Mouse (Mus musculus): ENCODE measurements at regions not wholly inside any gene's neighbourhood (a gene's known extent, or its start where the extent isn't known, plus 50 kb on each side); places are given as distances from the start of the nearest gene placed in this dataset.

DNA sequence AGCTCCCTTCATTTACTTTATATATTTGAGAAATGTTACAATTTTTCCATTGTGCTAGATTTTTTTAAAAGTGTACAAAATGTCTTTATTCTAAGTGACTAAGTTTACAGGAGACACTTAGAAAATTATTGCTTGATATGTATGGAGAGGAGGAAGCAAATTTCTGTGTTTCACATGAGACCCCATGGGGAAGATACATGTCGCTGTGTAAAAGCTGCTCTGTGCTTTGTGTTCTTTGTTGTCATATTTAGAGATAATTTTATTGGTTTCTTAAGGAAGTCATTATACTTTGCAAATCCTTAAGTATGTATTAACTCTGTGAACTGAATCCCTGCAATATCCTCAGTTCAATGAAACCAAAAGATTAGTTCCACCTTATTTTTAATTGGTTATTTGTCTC is 406.0 kb upstream of the 1700003H04Rik start:
- Histone ChIP-seq H3K36me3 (ENCODE audit: insufficient read depth, low read length) (no peaks in the 10 kb centered on the region), H3K9me3 (ENCODE audit: low read length) (no peaks in the 10 kb centered on the region), H3K4me2 (ENCODE audit: low read depth, low read length, poor library complexity, severe bottlenecking) (no peak overlapping the region), H3K4me1 (ENCODE audit: insufficient read depth, low read length) (peaks cover 2% of the 10 kb centered on the region; the same call in 1 of the 2 replicates), H3K27me3 (ENCODE audit: insufficient read depth, low read length) (no peaks in the 10 kb centered on the region), H3K27ac (ENCODE audit: low read depth, low read length) (no peak overlapping the region), H3K4me3 (ENCODE audit: low read depth, low read length) (no peak overlapping the region), H3K9ac (replicated peaks; ENCODE audit: low read length, poor library complexity, severe bottlenecking) (no peak overlapping the region)
- TF ChIP-seq CTCF (IDR thresholded peaks at IDR 0.05) = no peak
- WGBS = 21% methylated on average over 1 of the region's 1 CpGs
- ATAC-seq (ENCODE audit: low FRiP score) (no peak), DNase-seq (ENCODE audit: low spot score) (no peak)

GRCm38 (mm10) chr3:124986515-124986914 is 405.6 kb upstream of the 1700003H04Rik start:
- WGBS = 26% methylated on average over 3 of the region's 3 CpGs
- H3K36me3 ChIP-seq (ENCODE audit: insufficient read depth, low read length) = no peaks in the 10 kb centered on the region
- no peaks in the 10 kb centered on the region for H3K9me3 ChIP-seq (ENCODE audit: low read length)
- no peak overlapping the region for H3K4me2 ChIP-seq (ENCODE audit: low read depth, low read length, poor library complexity, severe bottlenecking)
- H3K4me3 ChIP-seq (ENCODE audit: low read depth, low read length) = no peak overlapping the region
- H3K27me3 ChIP-seq (ENCODE audit: insufficient read depth, low read length) = no peaks in the 10 kb centered on the region
- peaks cover 2% of the 10 kb centered on the region; the same call in 1 of the 2 replicates for H3K4me1 ChIP-seq (ENCODE audit: insufficient read depth, low read length)
- ATAC-seq (ENCODE audit: low FRiP score) = no peak
- H3K27ac ChIP-seq (ENCODE audit: low read depth, low read length) = no peak overlapping the region
- H3K9ac ChIP-seq (replicated peaks; ENCODE audit: low read length, poor library complexity, severe bottlenecking) = no peak overlapping the region
- DNase-seq (ENCODE audit: low spot score) = peak; percentile 2
- TF ChIP-seq CTCF (IDR thresholded peaks at IDR 0.05) = no peak

DNA sequence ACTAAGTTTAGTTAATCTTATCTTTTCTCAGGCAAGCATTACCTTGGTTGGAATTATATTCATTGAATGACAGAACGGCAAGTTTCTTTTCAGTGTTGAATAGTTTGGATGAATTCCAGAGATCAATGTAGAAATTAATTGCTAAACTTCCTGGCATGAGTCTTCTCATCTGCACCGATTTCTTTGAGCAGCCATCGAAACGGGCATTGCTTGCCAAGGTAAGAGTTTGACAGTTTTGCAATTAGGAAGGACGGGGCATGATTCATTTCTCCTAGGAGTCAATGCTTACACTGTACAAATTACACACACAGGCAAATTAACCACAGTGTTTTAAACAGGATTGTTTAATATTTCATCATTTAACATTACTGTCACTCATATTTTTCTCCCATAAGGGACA is 404.5 kb upstream of the 1700003H04Rik start:
- DNase-seq (ENCODE audit: low spot score) = peak; percentile 7
- Histone ChIP-seq H3K36me3 (ENCODE audit: insufficient read depth, low read length) (no peaks in the 10 kb centered on the region), H3K9me3 (ENCODE audit: low read length) (no peaks in the 10 kb centered on the region), H3K9ac (replicated peaks; ENCODE audit: low read length, poor library complexity, severe bottlenecking) (no peak overlapping the region), H3K4me1 (ENCODE audit: insufficient read depth, low read length) (peaks cover 2% of the 10 kb centered on the region; the same call in 1 of the 2 replicates), H3K4me3 (ENCODE audit: low read depth, low read length) (no peak overlapping the region), H3K4me2 (ENCODE audit: low read depth, low read length, poor library complexity, severe bottlenecking) (no peak overlapping the region), H3K27ac (ENCODE audit: low read depth, low read length) (no peak overlapping the region), H3K27me3 (ENCODE audit: insufficient read depth, low read length) (no peaks in the 10 kb centered on the region)
- no peak for TF ChIP-seq CTCF (IDR thresholded peaks at IDR 0.05)
- no peak for ATAC-seq (ENCODE audit: low FRiP score)
- 72% methylated on average over 5 of the region's 5 CpGs for WGBS

GRCm38 (mm10) chr3:124935147-124935849 is 354.4 kb upstream of the 1700003H04Rik start:
- no peak overlapping the region for H3K4me3 ChIP-seq (ENCODE audit: low read depth, low read length)
- ATAC-seq (ENCODE audit: low FRiP score) (no peak), DNase-seq (ENCODE audit: low spot score) (no peak)
- no peak overlapping the region for H3K27ac ChIP-seq (ENCODE audit: low read depth, low read length)
- 55% methylated on average over 2 of the region's 2 CpGs for WGBS
- H3K27me3 ChIP-seq (ENCODE audit: insufficient read depth, low read length) = no peaks in the 10 kb centered on the region
- no peak overlapping the region for H3K9ac ChIP-seq (replicated peaks; ENCODE audit: low read length, poor library complexity, severe bottlenecking)
- TF ChIP-seq CTCF (IDR thresholded peaks at IDR 0.05) = no peak
- H3K4me1 ChIP-seq (ENCODE audit: insufficient read depth, low read length) = no peaks in the 10 kb centered on the region
- no peak overlapping the region for H3K4me2 ChIP-seq (ENCODE audit: low read depth, low read length, poor library complexity, severe bottlenecking)
- H3K36me3 ChIP-seq (ENCODE audit: insufficient read depth, low read length) = no peaks in the 10 kb centered on the region
- H3K9me3 ChIP-seq (ENCODE audit: low read length) = no peaks in the 10 kb centered on the region

DNA sequence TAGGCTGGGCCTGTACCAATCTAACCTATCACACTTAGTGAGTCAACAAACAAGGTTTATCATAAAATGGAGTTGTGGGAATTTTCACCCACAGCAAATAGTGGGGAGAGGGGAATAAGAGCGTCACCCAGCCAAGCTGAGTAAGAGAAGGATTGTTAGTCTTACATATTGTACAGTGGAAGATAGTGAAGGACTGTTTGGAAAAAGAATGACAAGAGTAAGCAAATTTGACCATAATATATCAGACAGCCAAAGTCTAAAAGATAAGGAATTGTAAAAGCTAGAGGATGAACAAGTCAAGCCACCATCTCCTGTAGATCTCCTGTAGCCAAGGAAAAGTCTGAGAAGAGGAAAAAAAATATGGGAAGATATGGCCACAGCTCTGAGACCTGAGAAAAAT is 351.8 kb upstream of the 1700003H04Rik start:
- Histone ChIP-seq H3K9ac (replicated peaks; ENCODE audit: low read length, poor library complexity, severe bottlenecking) (no peak overlapping the region), H3K36me3 (ENCODE audit: insufficient read depth, low read length) (no peaks in the 10 kb centered on the region), H3K4me1 (ENCODE audit: insufficient read depth, low read length) (no peaks in the 10 kb centered on the region), H3K27me3 (ENCODE audit: insufficient read depth, low read length) (no peaks in the 10 kb centered on the region), H3K27ac (ENCODE audit: low read depth, low read length) (no peak overlapping the region), H3K4me2 (ENCODE audit: low read depth, low read length, poor library complexity, severe bottlenecking) (no peak overlapping the region), H3K9me3 (ENCODE audit: low read length) (no peaks in the 10 kb centered on the region), H3K4me3 (ENCODE audit: low read depth, low read length) (no peak overlapping the region)
- TF ChIP-seq CTCF (IDR thresholded peaks at IDR 0.05) = no peak
- ATAC-seq (ENCODE audit: low FRiP score) (no peak), DNase-seq (ENCODE audit: low spot score) (no peak)
- 97% methylated on average over 1 of the region's 1 CpGs for WGBS

DNA sequence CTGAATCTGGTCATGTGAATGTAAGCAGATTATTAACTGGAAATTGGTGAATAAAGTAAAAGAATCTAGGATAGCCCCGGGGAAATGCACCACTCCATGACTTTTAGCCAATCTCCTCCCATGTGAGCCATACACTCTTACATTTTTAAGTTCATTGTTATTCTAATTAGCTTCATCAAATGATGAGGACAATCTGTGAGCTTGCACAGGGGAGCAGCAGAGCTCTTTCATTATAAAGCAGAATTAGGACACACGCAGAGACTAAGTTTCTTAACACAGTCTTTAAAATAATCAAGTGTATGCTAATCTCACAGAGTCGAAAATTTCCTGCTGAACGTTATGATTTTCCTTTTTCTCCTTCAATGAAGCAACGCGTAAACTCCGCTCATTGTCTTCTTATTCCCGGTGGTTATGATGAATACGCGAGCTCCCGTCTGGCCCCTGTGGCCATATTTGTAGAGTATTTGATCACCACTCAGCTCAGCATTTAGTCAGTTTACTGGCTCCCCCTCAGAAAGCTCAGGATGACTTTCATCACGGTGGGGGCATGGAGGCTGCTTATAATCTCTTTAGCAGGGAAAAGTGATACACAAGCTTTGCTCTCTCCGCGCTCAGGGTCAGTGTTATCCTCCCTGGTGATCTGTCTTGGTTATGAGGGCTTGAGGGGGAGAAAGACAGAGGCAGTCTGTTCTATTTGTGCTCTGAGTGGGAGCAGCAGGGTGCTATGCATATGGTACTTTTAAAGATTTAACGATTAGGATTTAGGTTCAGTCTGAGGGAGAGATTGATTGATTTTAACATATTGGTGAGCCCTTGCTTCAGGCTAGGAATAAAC is 350.1 kb upstream of the 1700003H04Rik start:
- TF ChIP-seq CTCF (IDR thresholded peaks at IDR 0.05) = no peak
- peak overlapping the region; percentile 44 for H3K27ac ChIP-seq (ENCODE audit: low read depth, low read length)
- no peaks in the 10 kb centered on the region for H3K4me1 ChIP-seq (ENCODE audit: insufficient read depth, low read length)
- no peaks in the 10 kb centered on the region for H3K36me3 ChIP-seq (ENCODE audit: insufficient read depth, low read length)
- H3K9ac ChIP-seq (replicated peaks; ENCODE audit: low read length, poor library complexity, severe bottlenecking) = no peak overlapping the region; the same call in 1 of the 2 replicates
- peak overlapping the region; percentile 38 for H3K4me2 ChIP-seq (ENCODE audit: low read depth, low read length, poor library complexity, severe bottlenecking)
- no peaks in the 10 kb centered on the region for H3K9me3 ChIP-seq (ENCODE audit: low read length)
- DNase-seq (ENCODE audit: low spot score) = peak; percentile 35
- no peaks in the 10 kb centered on the region for H3K27me3 ChIP-seq (ENCODE audit: insufficient read depth, low read length)
- H3K4me3 ChIP-seq (ENCODE audit: low read depth, low read length) = peak overlapping the region; percentile 22
- 24% methylated on average over 15 of the region's 15 CpGs for WGBS
- peak; percentile 56 for ATAC-seq (ENCODE audit: low FRiP score)
